Mouse (Mus musculus) liver, postnatal 0 days (tissue): Measurements from ENCODE around the gene Vdac1. TPM values are rescaled to one million over a fixed set of nuclear protein-coding genes. Genes with fewer than 3 reads are reported as not detected.
"Not testable (repeated sequence)": the region's sequence is repeated elsewhere in the genome, so short reads cannot be mapped to it uniquely, and the experiment has no call there.

Source experiments
- ATAC-seq: fragments of 200-750 bp; cut with Nextera tagmentation; 2 replicates; pipeline ENCODE4 v1.8.0; 2017; ENCODE audit warnings: mild to moderate bottlenecking, moderate library complexity
- DNase-seq: peaks from one replicate; pipeline ENCODE4 v3.0.0-alpha.2; 2016
- H3K27ac ChIP-seq: fragments of 300-500 bp; sonication (generic); 2 replicates; pipeline ENCODE4 v1.5.1; 2014; ENCODE audit warnings: antibody characterized with exemption, moderate library complexity, mild to moderate bottlenecking, low read depth
- H3K27me3 ChIP-seq: fragments of 300-500 bp; sonication (generic); 2 replicates; pipeline ENCODE4 v1.6.1; 2014; ENCODE audit warnings: low read length, control low read depth, mixed read lengths; ENCODE audit not compliant: insufficient read depth
- H3K36me3 ChIP-seq: fragments of 300-500 bp; sonication (generic); replicated peaks from 2 replicates; pipeline ENCODE4 v1.6.1; 2014; ENCODE audit warnings: mild to moderate bottlenecking, control low read depth, low read length, moderate library complexity, mixed read lengths; ENCODE audit not compliant: insufficient read depth
- H3K4me1 ChIP-seq: fragments of 300-500 bp; sonication (generic); 2 replicates; pipeline ENCODE4 v1.6.1; 2014; ENCODE audit warnings: antibody characterized with exemption, mild to moderate bottlenecking, control low read depth; ENCODE audit not compliant: insufficient read depth
- H3K4me2 ChIP-seq: fragments of 300-500 bp; sonication (generic); 2 replicates; pipeline ENCODE4 v1.6.1; 2014; ENCODE audit warnings: low read depth, mild to moderate bottlenecking, low read length, moderate library complexity, mixed read lengths
- H3K4me3 ChIP-seq: fragments of 300-500 bp; sonication (generic); 2 replicates; pipeline ENCODE4 v1.5.1; 2014; ENCODE audit warnings: low read depth, low read length
- H3K9ac ChIP-seq: fragments of 300-500 bp; sonication (generic); replicated peaks from 2 replicates; pipeline ENCODE4 v1.6.1; 2014; ENCODE audit warnings: mild to moderate bottlenecking, moderate library complexity
- H3K9me3 ChIP-seq: fragments of 300-500 bp; sonication (generic); 2 replicates; pipeline ENCODE4 v1.6.1; 2016; ENCODE audit warnings: mild to moderate bottlenecking, control low read depth, low read length, mixed read lengths
- CTCF ChIP-seq: sonication (generic); IDR thresholded peaks from 2 replicates; pipeline ENCODE4 v1.5.1; 2016; ENCODE audit warnings: antibody characterized with exemption, low read depth
- EP300 ChIP-seq: IDR thresholded peaks from 2 replicates; pipeline ENCODE4 v1.6.1; 2016; ENCODE audit warnings: antibody characterized with exemption, low read depth, mild to moderate bottlenecking
- WGBS: fragments of 180-500 bp; shearing (Covaris S2); extraction: QIAGEN DNeasy Blood & Tissue Kit; methylation state at CpG from one replicate; pipeline ENCODE4 v1.1.7; 2014; ENCODE audit not compliant: insufficient replicate concordance; 5-methylcytosine and 5-hydroxymethylcytosine counted together
- polyA plus RNA-seq: library from polyadenylated mRNA; unstranded; fragments of >200 nt; fragmentation: Nextera tagmentation; extraction: Ambion mirVana; gene quantifications from 2 replicates; pipeline ENCODE4 v1.2.1, GENCODE M21; 2015

Gene Vdac1
- polyA plus RNA-seq, 1 experiment from 2014 or later: 101 TPM

GRCm38 (mm10) chr11:52377579-52377978 lies 16.9 kb downstream of the Vdac1 start:
- DNase-seq: no peak
- no peak overlapping the region for H3K27ac ChIP-seq
- no peak overlapping the region for H3K9ac ChIP-seq
- peaks cover 38% of the 10 kb centered on the region for H3K36me3 ChIP-seq
- no peak overlapping the region for H3K4me3 ChIP-seq
- H3K4me1 ChIP-seq: 0 out of 2 replicates have a peak, but pooled peaks cover 2% of the 10 kb centered on the region
- 78% methylated on average over 4 of the region's 4 CpGs for WGBS
- no peak overlapping the region for H3K4me2 ChIP-seq
- no peaks in the 10 kb centered on the region for H3K9me3 ChIP-seq
- ATAC-seq: no peak
- H3K27me3 ChIP-seq: no peaks in the 10 kb centered on the region
- TF ChIP-seq EP300 (no peak), CTCF (no peak)

- WGBS: 90% methylated on average over 3 of the region's 3 CpGs
- ATAC-seq: no peak
- H3K36me3 ChIP-seq: peaks cover 52% of the 10 kb centered on the region
Measured at GRCm38 (mm10) chr11:52379241-52379640, 18.6 kb downstream of the Vdac1 start.

GRCm38 (mm10) chr11:52383741-52384140 lies 23.1 kb downstream of the Vdac1 start:
- no peaks in the 10 kb centered on the region for H3K4me1 ChIP-seq
- WGBS: 85% methylated on average over 14 of the region's 14 CpGs
- H3K4me3 ChIP-seq: no peak overlapping the region
- H3K27ac ChIP-seq: no peak overlapping the region
- no peak for TF ChIP-seq CTCF
- TF ChIP-seq EP300: no peak
- ATAC-seq (no peak), DNase-seq (no peak)
- H3K9ac ChIP-seq: no peak overlapping the region
- H3K27me3 ChIP-seq: no peaks in the 10 kb centered on the region
- no peak overlapping the region for H3K4me2 ChIP-seq
- peaks cover 71% of the 10 kb centered on the region for H3K36me3 ChIP-seq
- H3K9me3 ChIP-seq: no peaks in the 10 kb centered on the region

More at GRCm38 (mm10) chr11:52379241-52379640, 18.6 kb downstream of the Vdac1 start:
- no peak overlapping the region for H3K27ac ChIP-seq
- H3K27me3 ChIP-seq: no peaks in the 10 kb centered on the region
- no peaks in the 10 kb centered on the region for H3K4me1 ChIP-seq
- DNase-seq: no peak
- H3K4me2 ChIP-seq: no peak overlapping the region
- H3K4me3 ChIP-seq: no peak overlapping the region
- TF ChIP-seq EP300 (no peak), CTCF (no peak)
- no peaks in the 10 kb centered on the region for H3K9me3 ChIP-seq
- H3K9ac ChIP-seq: no peak overlapping the region

- H3K27me3 ChIP-seq: no peaks in the 10 kb centered on the region
- DNase-seq: no peak
Measured at GRCm38 (mm10) chr11:52384667-52385066, 24.0 kb downstream of the Vdac1 start.

GRCm38 (mm10) chr11:52386892-52387291 lies 26.2 kb downstream of the Vdac1 start:
- Histone ChIP-seq H3K27ac (no peak overlapping the region), H3K9ac (no peak overlapping the region), H3K4me2 (no peak overlapping the region), H3K27me3 (no peaks in the 10 kb centered on the region), H3K9me3 (no peaks in the 10 kb centered on the region), H3K4me1 (no peaks in the 10 kb centered on the region), H3K36me3 (peaks cover 50% of the 10 kb centered on the region), H3K4me3 (no peak overlapping the region)
- DNase-seq (no peak), ATAC-seq (no peak)
- 92% methylated on average over 3 of the region's 3 CpGs for WGBS
- TF ChIP-seq CTCF (no peak), EP300 (no peak)

More at GRCm38 (mm10) chr11:52384667-52385066, 24.0 kb downstream of the Vdac1 start:
- Histone ChIP-seq H3K4me3 (no peak overlapping the region), H3K4me1 (no peaks in the 10 kb centered on the region), H3K36me3 (peaks cover 64% of the 10 kb centered on the region), H3K27ac (no peak overlapping the region), H3K9me3 (no peaks in the 10 kb centered on the region), H3K4me2 (no peak overlapping the region), H3K9ac (no peak overlapping the region)
- 54% methylated on average over 3 of the region's 3 CpGs for WGBS
- TF ChIP-seq CTCF (peak; percentile 56), EP300 (no peak)
- ATAC-seq: no peak

- Histone ChIP-seq H3K9ac (no peak overlapping the region), H3K27me3 (no peaks in the 10 kb centered on the region), H3K36me3 (peaks cover 46% of the 10 kb centered on the region), H3K4me1 (no peaks in the 10 kb centered on the region), H3K27ac (no peak overlapping the region), H3K4me2 (no peak overlapping the region), H3K4me3 (no peak overlapping the region), H3K9me3 (no peaks in the 10 kb centered on the region)
- no peak for DNase-seq
- 86% methylated on average over 12 of the region's 12 CpGs for WGBS
- TF ChIP-seq EP300 (no peak), CTCF (no peak)
- no peak for ATAC-seq
Measured at GRCm38 (mm10) chr11:52388150-52388549, 27.5 kb downstream of the Vdac1 start.

- H3K4me1 ChIP-seq, H3K4me2 ChIP-seq, ATAC-seq, H3K27ac ChIP-seq, DNase-seq, H3K4me3 ChIP-seq, H3K27me3 ChIP-seq, H3K9ac ChIP-seq, H3K9me3 ChIP-seq: not testable (repeated sequence)
- H3K36me3 ChIP-seq: peaks cover 39% of the 10 kb centered on the region
- WGBS: 75% methylated on average over 5 of the region's 5 CpGs
Measured at GRCm38 (mm10) chr11:52388979-52389378, 28.3 kb downstream of the Vdac1 start.
